Comparison of ENCODE assay signal across 15 mouse cellular contexts in the genomic region with DNA sequence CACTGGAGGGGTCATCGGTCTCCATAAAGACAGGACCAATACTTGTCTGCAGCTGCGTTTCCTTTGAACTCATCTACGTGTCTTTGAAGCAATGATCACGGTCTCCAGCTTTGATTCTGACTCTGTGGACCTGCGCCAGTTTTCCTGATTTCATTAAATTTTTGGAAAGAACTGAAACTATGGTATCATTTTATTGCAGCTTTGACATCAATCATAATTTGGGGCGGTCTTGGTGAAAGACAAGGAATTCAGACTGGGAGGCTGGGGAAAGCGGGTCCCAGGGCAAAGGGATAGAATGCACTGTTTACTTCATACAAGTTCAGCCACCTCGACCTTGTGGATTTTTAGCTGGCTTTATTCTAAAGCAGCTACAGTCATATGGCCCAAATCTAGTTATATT.
DNase-seq lines count a peak whose midpoint lies in the region; ATAC-seq lines count a peak whose summit lies in the region.
"Had no signal": no experiment of that assay in that cellular context is flagged by ENCODE, and none has a peak within 500 bp of the region (broad histone marks: within the 10 kb centered on the region; RNA-seq: fewer than 3 reads in every experiment).

No protein-coding gene starts in this region.

- H3K9me3 ChIP-seq in heart, embryonic 16.5 days (replicated peaks; ENCODE audit: control insufficient read depth, low read length): no peaks in the 10 kb centered on the region
- H3K9me3 ChIP-seq in lung, embryonic 15.5 days: no peaks in the 10 kb centered on the region
- H3K9me3 ChIP-seq: embryonic facial prominence, embryonic 13.5 days; forebrain, embryonic 12.5 days; hindbrain, embryonic 13.5 days; intestine, embryonic 15.5 days had no signal

- H3K27ac ChIP-seq in heart, embryonic 16.5 days (ENCODE audit: low read length): 0 out of 2 replicates have a peak overlapping the region, but pooled peaks have one; percentile 5
- H3K27ac ChIP-seq in lung, embryonic 15.5 days: peak overlapping the region; percentile 78
- H3K27ac ChIP-seq: embryonic facial prominence, embryonic 13.5 days; forebrain, embryonic 12.5 days; hindbrain, embryonic 13.5 days; intestine, embryonic 15.5 days had no signal

- H3K4me1 ChIP-seq in heart, embryonic 16.5 days (ENCODE audit: control insufficient read depth, insufficient read depth, low read length): peaks cover 10% of the 10 kb centered on the region
- peaks cover 49% of the 10 kb centered on the region for H3K4me1 ChIP-seq in lung, embryonic 15.5 days

- no peaks in the 10 kb centered on the region for H3K27me3 ChIP-seq in heart, embryonic 16.5 days (ENCODE audit: control insufficient read depth, insufficient read depth, low read length)
- no peaks in the 10 kb centered on the region for H3K27me3 ChIP-seq in lung, embryonic 15.5 days
- H3K27me3 ChIP-seq: embryonic facial prominence, embryonic 13.5 days; forebrain, embryonic 12.5 days; hindbrain, embryonic 13.5 days; intestine, embryonic 15.5 days had no signal

- DNase-seq in heart, adult 18-20 months: no peak
- no peak for DNase-seq in lung, postnatal 36 days
- DNase-seq in kidney, postnatal 14 days: peak; percentile 69
- DNase-seq in layer of hippocampus, adult 18-20 months (ENCODE audit: low spot score in 2 of 2): no peak
- DNase-seq in frontal cortex, postnatal 14 days (ENCODE audit: low spot score in 2 of 2): no peak
- DNase-seq: cerebellum, adult 11-12 months; layer of hippocampus, adult 9-11 months; right cerebral cortex, postnatal 14 days had no signal

- H3K36me3 ChIP-seq in heart, embryonic 16.5 days (ENCODE audit: control insufficient read depth, insufficient read depth): no peaks in the 10 kb centered on the region
- no peaks in the 10 kb centered on the region for H3K36me3 ChIP-seq in lung, embryonic 15.5 days
- H3K36me3 ChIP-seq: embryonic facial prominence, embryonic 13.5 days; forebrain, embryonic 12.5 days; hindbrain, embryonic 13.5 days; intestine, embryonic 15.5 days had no signal

- WGBS in heart, embryonic 16.5 days: 80% methylated on average over 8 of the region's 8 CpGs
- WGBS in lung, embryonic 15.5 days: 47% methylated on average over 8 of the region's 8 CpGs

- no peak for ATAC-seq in heart, embryonic 16.5 days (replicated peaks; ENCODE audit: extremely low read depth, insufficient read depth, low FRiP score)
- ATAC-seq in lung, embryonic 15.5 days (ENCODE audit: borderline replicate concordance, extremely low read depth, low FRiP score, low TSS enrichment): peak; percentile 40; the same call in 1 of the 2 replicates
- ATAC-seq: intestine, embryonic 15.5 days; midbrain, embryonic 16.5 days had no signal

- no peak overlapping the region for H3K4me3 ChIP-seq in heart, embryonic 16.5 days (ENCODE audit: low read length)
- H3K4me3 ChIP-seq in lung, embryonic 15.5 days: no peak overlapping the region
- H3K4me3 ChIP-seq: embryonic facial prominence, embryonic 13.5 days; forebrain, embryonic 12.5 days; hindbrain, embryonic 13.5 days; intestine, embryonic 15.5 days had no signal

- no peak overlapping the region for H3K9ac ChIP-seq in heart, embryonic 16.5 days (ENCODE audit: low read length)
- H3K9ac ChIP-seq in lung, embryonic 15.5 days: no peak overlapping the region
- H3K9ac ChIP-seq: embryonic facial prominence, embryonic 13.5 days; forebrain, embryonic 12.5 days; hindbrain, embryonic 13.5 days; intestine, embryonic 15.5 days had no signal

- H3K4me2 ChIP-seq in heart, embryonic 16.5 days (ENCODE audit: low read depth, low read length): no peak overlapping the region
- no peak overlapping the region for H3K4me2 ChIP-seq in lung, embryonic 15.5 days
- H3K4me2 ChIP-seq: embryonic facial prominence, embryonic 13.5 days; forebrain, embryonic 12.5 days; hindbrain, embryonic 13.5 days; intestine, embryonic 15.5 days had no signal
